Mouse (Mus musculus) thymus, postnatal 0 days (tissue): Measurements from ENCODE around the gene Amz2. TPM values are rescaled to one million over a fixed set of nuclear protein-coding genes. Genes with fewer than 3 reads are reported as not detected.

Source experiments
- DNase-seq: peaks from one replicate; pipeline ENCODE4 v3.0.0-alpha.2; 2015; ENCODE audit warnings: low spot score
- polyA plus RNA-seq: library from polyadenylated mRNA; unstranded; fragments of >200 nt; fragmentation: Nextera tagmentation; extraction: Ambion mirVana; gene quantifications from 2 replicates; pipeline ENCODE4 v1.2.1, GENCODE M21; 2015

Amz2 gene
- polyA plus RNA-seq, 1 experiment from 2014 or later, result 60.0 TPM

DNA sequence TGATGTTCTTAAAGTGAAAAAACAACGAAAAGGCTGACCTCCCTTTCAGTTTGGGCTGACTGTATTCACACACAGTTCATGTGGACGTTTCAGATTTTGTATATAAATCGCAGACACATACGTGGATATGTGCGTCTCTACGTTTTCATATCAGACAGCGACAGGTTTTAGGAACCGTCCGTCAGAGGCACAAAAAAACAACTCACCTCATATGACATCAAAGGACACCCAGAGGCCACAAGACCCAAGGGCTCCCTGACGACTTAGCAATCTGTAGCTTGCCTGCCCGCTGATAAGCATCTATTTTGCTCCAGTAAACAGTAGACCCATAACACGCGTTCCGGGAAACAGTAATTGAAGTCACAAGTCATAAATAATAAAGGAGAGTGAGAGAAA, 5.2 kb upstream of the Amz2 start:
- DNase-seq, result no peak

- DNase-seq, result no peak
These were observed 4.5 kb upstream of the Amz2 start for GRCm38 (mm10) chr11:109421205-109421604.

DNA sequence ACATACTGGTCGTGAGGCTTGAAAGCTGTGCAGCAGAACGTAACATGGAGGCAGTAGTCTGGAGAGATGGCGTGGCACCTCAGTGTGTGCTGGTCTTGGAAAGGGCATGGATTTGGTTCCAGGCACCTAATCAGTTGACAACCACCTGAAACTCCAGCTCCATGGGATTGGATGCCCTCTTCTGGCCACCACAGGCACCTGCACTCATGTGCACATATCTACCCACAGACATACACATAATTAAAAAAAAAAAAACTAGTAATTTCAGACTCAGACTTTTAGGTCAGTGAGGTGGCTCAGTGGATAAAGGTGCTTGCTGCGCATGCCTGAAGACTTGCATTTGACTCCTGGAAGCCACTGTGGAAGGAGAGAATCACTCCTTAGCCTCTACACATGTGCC, 3.5 kb upstream of the Amz2 start:
- no peak for DNase-seq

DNA sequence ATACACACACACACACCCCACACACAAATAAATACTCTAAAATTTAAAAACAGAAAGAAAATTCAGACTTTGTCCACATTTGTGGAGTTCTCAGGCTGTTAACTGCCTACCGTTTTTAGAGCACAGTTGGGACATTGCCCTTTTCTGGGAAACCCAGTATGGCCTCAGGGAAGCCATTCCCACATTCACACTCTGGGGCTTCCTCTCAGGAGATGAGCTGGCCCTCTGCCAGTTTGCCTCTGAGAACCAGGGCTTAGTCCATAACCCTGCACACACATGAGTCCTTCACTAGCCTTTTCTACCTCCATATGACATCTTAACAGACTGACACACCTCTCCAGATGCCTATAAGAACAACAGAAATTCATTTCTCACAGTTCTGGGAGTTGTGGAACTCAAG, 2.5 kb upstream of the Amz2 start:
- DNase-seq, result no peak

DNA sequence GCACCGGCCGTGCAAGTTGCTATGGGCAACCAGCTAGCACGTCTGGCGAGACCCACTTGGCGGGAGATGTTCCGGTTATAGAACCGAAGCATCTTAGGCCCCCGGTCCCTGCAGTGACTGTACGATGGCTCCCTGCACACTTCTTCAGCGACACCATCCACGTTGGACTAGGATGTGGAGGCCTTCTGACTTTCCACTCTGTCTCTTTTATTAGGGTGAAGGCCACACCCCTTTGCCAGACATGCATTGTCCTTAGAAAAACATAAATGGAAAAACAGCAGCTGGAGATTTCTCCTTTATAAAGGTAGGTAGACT, 483 bp downstream of the Amz2 start:
- DNase-seq, result no peak

GRCm38 (mm10) chr11:109427353-109427752, 1.6 kb downstream of the Amz2 start:
- no peak for DNase-seq

DNA sequence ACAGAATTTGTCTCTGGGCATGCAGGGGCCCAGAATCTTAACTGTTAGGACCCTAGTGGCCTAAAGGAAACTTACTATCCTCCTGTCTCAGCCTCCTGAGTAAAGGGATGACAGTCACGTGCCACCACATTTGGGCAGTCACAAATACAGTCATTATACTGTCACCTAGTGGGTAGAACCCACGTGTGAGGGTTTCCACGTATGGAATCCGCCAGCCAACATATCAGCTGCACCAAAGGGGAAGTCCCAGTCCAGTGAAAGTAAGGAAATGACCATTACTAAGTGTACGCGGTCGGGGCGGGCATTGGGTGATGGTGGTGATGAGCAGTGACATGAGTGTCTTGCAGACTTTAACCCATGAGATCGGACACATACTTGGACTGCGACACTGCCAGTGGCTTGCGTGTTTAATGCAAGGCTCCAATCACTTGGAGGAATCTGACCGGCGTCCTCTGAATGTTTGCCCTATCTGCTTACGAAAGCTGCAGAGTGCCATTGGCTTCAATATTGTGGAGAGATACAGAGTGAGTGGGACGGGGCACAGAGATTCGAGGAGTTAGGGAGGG, 8.6 kb downstream of the Amz2 start:
- DNase-seq, result no peak

GRCm38 (mm10) chr11:109436889-109437288, 11.1 kb downstream of the Amz2 start:
- no peak for DNase-seq

DNA sequence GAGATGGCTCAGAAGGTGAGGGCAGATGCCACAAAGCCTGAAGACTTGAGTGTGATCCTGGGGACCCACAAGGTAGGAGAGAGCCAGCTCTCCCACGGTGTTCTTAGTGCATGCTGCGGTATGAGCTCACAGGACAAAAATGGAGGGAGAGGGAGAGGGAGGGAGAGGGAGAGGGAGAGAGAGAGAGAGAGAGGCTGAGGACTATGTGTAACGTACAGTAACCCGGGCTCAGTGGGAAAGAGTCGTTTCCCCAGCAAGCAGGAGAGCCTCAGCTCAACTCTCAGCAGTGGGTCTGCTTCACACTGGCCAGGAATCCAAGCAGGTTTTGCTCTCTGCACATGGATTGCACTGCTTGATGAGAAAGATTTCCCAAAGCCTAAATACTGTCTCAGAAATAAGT, 13.5 kb downstream of the Amz2 start:
- no peak for DNase-seq

DNA sequence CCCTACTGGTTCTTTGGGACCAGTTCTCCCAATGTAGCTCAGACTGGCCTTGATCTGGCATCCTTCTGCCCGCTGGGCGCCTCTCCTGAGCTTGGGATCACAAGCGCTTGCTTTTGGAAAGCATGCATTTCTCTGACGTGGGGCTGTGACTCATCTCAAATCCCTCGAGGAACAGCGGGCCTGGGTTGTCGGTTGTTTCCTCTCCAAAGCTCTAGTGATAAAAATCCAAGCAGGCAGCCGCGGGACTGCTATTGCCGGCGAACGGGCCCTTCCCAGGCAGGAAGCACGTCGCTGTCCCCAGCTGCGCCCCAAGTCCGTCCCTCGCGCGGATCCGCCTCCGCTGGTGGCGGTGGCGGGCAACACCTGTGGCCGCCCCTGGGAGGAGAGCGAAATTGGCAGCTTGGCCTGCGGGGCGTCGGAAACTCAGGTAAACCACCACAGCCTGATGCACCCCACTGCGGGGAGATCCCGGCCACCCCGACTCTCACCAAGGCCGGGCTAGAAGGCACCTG, 14.1 kb downstream of the Amz2 start:
- DNase-seq, result peak; percentile 83

GRCm38 (mm10) chr11:109440641-109441040, 14.9 kb downstream of the Amz2 start:
- no peak for DNase-seq

DNA sequence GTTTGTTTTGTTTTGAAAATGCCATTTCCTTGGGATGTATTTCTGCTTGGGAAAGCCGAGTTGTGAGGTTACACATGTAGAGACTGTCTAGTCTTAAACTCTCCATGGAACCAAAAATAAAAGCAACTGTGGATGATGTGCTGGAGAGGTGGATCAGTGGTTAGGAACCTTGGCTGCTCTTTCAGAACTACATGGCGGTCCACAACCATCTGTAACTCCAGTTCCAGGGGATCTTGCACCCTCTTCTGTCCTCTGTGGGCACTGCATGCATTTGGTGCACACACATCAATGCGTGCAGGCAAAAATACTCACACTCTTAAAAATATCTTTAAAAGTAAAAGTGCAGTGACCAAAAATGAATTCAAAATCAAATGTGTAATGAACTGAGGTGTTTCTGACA, 15.4 kb downstream of the Amz2 start:
- peak; percentile 76 for DNase-seq

DNA sequence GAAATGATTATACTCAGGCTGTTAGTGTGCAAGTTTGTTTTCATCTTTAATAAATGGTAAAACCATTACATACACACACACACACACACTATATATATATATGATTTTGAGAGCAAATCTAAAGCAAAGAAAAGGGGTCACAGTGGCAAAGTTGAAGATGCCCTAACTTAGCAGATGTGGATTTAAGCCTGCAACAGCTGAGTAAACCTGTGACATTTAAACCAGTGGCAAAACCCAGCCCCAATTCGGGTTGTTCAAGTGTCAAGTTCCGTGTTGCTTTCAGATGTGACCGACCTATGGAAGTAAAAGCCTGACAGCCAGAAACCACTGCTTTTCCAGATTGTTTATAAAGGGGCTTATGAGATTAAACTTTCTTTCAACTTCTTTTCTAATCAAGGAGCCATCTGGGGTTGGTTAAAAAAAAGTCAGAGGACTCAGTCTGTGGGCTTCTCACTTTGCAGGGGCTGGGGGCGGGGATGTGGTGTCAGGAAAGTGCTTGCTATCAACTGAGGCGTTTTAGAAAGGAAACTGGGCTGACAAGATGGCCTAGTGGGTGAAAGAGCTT, 16.5 kb downstream of the Amz2 start:
- no peak for DNase-seq

DNA sequence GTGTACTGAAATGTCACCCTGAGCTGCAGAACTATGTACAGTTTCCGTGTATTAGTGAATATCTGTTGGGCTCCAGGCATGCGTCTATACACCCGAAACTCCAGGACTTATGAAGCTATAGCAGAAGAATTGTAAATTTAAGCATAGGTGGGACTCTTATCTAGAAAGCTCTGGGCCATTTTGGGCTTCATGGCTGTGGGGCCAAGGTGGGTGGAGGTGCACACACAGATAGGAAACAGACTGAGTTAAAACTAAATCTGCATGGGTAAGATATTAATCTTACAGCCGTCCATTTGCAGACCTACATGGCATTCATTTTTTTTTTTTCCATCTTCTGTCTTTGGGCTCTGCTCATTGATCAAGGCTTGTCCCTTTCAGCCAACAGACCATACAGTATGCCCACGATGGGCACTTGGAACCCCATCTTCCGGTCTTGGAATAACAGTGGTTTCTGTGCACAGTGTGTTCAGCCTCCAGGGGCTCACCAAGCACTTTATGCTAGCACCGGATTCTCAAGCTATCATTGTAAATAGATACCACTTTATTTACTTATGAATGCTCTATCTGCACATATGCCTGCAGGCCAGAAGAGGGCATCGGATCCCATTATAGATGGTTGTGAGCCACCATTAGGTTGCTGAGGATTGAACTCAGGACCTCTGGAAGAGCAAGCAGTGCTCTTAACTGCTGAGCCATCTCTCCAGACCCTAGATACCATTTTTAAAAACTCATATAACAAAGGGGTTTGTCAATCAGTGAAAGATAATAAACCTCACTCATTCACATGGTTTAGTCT, 17.9 kb downstream of the Amz2 start:
- no peak for DNase-seq

- DNase-seq, result peak; percentile 55
These were observed 18.9 kb downstream of the Amz2 start for GRCm38 (mm10) chr11:109444600-109444999.

GRCm38 (mm10) chr11:109445438-109446035, 19.8 kb downstream of the Amz2 start:
- peak; percentile 79 for DNase-seq

DNA sequence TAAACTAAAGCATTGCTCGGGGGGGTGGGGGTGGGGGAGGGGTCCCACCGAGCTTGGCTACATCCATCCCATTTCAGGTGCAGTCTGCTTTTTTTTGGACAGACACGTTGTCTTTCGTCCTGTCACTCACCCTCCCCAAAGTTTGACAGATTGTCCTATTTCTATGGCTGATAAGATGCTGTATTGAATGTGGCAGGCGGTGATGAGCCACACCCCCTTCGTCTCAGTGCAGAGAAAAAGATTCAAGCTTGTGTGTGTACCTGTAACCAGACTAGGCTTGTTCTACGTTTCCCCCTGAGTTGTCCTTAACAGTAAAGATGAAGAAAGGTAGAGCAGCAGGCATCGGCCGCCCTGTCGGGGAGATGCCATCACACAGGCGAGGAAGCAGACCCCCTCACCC, 25.4 kb downstream of the Amz2 start:
- no peak for DNase-seq

DNA sequence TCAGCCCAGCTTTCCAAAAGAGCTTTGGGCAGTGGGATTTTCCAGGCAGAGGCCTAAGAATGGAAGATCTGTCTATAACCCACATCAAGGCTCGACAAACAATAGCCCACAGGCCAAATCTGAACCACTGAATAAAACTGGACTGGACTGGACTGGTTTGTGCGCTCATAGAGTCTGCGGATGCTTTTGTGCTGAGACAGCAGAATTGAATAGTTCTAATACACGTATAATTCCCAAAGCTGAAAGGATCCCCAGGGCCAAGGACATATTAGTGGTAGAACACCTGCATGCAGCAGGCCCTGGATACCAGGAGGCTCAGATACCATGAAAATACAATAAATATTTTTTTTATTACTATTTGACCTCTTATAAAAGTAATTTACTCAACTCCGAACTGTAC, 30.5 kb downstream of the Amz2 start:
- no peak for DNase-seq

GRCm38 (mm10) chr11:109458165-109458564, 32.4 kb downstream of the Amz2 start:
- DNase-seq, result no peak

DNA sequence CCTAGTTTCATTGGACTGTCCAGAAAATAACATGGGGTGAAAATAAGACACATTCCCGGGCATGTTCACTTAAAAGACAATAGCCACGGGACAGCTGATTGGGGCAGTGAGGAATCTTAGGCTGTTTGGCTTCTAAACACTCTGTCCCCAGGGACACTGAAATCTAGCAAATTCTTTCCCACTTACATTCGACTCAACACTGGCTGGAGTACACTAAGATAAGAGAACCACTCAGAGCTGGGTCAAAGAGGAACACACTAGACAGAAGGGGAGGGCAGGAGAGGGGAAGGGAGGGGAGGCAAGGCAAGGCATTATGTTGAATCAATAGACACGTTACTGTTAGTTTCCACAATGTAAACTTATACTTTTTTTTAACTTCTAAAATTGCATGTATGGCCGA, 34.8 kb downstream of the Amz2 start:
- DNase-seq, result no peak

- no peak for DNase-seq
These were observed 39.3 kb downstream of the Amz2 start for GRCm38 (mm10) chr11:109465068-109465467.

DNA sequence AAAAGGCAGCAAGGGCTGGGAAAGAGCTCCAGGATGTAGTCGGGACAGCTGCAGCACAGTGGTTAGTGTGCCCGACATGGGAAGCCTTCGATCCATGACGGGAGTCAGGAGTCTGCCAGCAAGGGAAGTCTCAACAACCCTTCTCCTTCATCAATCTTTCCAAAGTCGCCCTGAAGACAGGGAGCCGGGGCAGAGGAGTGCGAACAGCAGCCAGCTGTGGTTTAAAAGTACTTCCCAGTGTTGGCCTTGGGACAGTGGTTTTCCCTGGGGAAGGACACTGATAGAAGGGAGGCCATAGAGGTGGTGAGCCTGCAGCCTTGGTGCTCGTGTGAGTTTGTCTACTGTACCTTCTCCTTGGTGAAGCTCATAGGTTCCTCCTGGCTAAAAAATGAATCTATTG, 41.2 kb downstream of the Amz2 start:
- no peak for DNase-seq

DNA sequence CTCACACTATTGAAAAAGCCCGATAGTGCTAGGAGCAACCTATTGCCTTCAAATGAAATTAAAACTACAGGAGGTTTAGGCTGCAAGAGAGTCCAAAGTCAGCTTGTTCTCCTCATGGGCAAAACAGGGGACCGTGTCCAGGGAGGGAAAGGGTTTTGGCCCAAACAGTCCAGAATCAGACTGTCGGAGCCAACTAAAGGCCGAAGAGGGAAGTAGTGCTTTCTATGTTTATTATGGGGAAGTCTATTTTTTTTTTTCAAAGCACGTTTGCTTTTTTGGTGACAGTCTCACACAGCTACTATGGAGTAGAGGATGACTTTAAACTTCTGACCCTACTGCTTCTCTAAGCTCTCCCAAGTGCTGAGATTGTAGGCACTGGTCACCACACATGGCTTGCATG, 42.4 kb downstream of the Amz2 start:
- DNase-seq, result no peak
